Mouse (Mus musculus) CH12.LX (cell line): ENCODE data around the gene Znrd1as. TPM values are rescaled to one million over a fixed set of nuclear protein-coding genes. Genes with fewer than 3 reads are reported as not detected.
A peak's percentile ranks its signal among the peaks of the same experiment; 100 is the strongest.

ENCODE experiments used
- DNase-seq: peaks from one replicate; pipeline ENCODE4 v3.0.0-alpha.2; 2013; ENCODE audit errors: extremely low read depth
- H3K27ac ChIP-seq: 2 replicates; pipeline ENCODE4 v1.5.1; 2012; ENCODE audit warnings: low read depth, mild to moderate bottlenecking, control low read depth, moderate library complexity; ENCODE audit not compliant: insufficient read depth
- H3K27me3 ChIP-seq: replicated peaks from 2 replicates; pipeline ENCODE3; 2012; ENCODE audit warnings: inconsistent platforms
- H3K36me3 ChIP-seq, 2 experiments: replicated peaks in 1 of 2; 2 replicates each; pipeline versions ENCODE3 to v1.6.1; 2012; ENCODE audit warnings: inconsistent platforms in 1 of 2, low read length in 1 of 2, mild to moderate bottlenecking in 1 of 2, mixed read lengths in 1 of 2, moderate library complexity in 1 of 2; ENCODE audit not compliant: control insufficient read depth in 1 of 2, insufficient read depth in 1 of 2
- H3K4me1 ChIP-seq, 2 experiments: 2 replicates each; pipeline ENCODE4 v1.6.1; 2012; ENCODE audit warnings: inconsistent platforms in 1 of 2, moderate library complexity in 1 of 2; ENCODE audit not compliant: insufficient read depth in 2 of 2, control insufficient read depth in 1 of 2
- H3K4me2 ChIP-seq: 2 replicates; pipeline ENCODE4 v1.6.1; 2012; ENCODE audit warnings: low read depth, mild to moderate bottlenecking, control low read depth; ENCODE audit not compliant: poor library complexity, insufficient read depth, severe bottlenecking
- H3K4me3 ChIP-seq, 3 experiments: fragments of 150-350 bp in 1 of 3; sonication (generic) in 1 of 3; replicated peaks in 1 of 3; 2 replicates each; pipeline versions ENCODE3 to v1.5.1; 2011 to 2012; ENCODE audit warnings: low read depth in 2 of 3, low read length in 2 of 3, mild to moderate bottlenecking in 2 of 3, moderate library complexity in 2 of 3, control low read depth in 1 of 3, improper control_type of control experiment in 1 of 3, inconsistent platforms in 1 of 3, mixed read lengths in 1 of 3; ENCODE audit not compliant: poor library complexity in 1 of 3
- H3K79me2 ChIP-seq: replicated peaks from 2 replicates; pipeline ENCODE4 v1.6.1; 2012; ENCODE audit warnings: mild to moderate bottlenecking, moderate library complexity; ENCODE audit not compliant: control insufficient read depth, poor library complexity, insufficient read depth, severe bottlenecking; ENCODE audit errors: extremely low read depth
- H3K9ac ChIP-seq: 2 replicates; pipeline ENCODE4 v1.6.1; 2012; ENCODE audit warnings: low read depth, mild to moderate bottlenecking, control low read depth, moderate library complexity; ENCODE audit not compliant: insufficient read depth
- H3K9me3 ChIP-seq: replicated peaks from 2 replicates; pipeline ENCODE3; 2012; ENCODE audit warnings: low read length, inconsistent platforms, mixed read lengths
- BHLHE40 ChIP-seq: IDR thresholded peaks from 2 replicates; pipeline ENCODE4 v1.6.1; 2011; ENCODE audit warnings: mild to moderate bottlenecking, low read depth, low read length, improper control_type of control experiment
- CHD1 ChIP-seq: IDR thresholded peaks from 2 replicates; pipeline ENCODE4 v1.6.1; 2012; ENCODE audit warnings: low read depth, low read length, improper control_type of control experiment, inconsistent platforms
- CTCF ChIP-seq, 2 experiments: IDR thresholded peaks in 1 of 2; conservative IDR thresholded peaks in 1 of 2; 2 replicates each; pipeline ENCODE4 v1.5.1; 2011 to 2012; ENCODE audit warnings: low read depth in 2 of 2, low read length in 2 of 2, improper control_type of control experiment in 1 of 2, inconsistent platforms in 1 of 2, mild to moderate bottlenecking in 1 of 2, moderate library complexity in 1 of 2
- ELF1 ChIP-seq: IDR thresholded peaks from 2 replicates; pipeline ENCODE4 v1.6.1; 2014; ENCODE audit warnings: low read depth, mild to moderate bottlenecking, inconsistent platforms, low read length, improper control_type of control experiment
- EP300 ChIP-seq: IDR thresholded peaks from 2 replicates; pipeline ENCODE4 v1.6.1; 2011; ENCODE audit warnings: low read length, improper control_type of control experiment
- IRF4 ChIP-seq: IDR thresholded peaks from 2 replicates; pipeline ENCODE4 v1.6.1; 2014; ENCODE audit warnings: low read depth, mild to moderate bottlenecking, inconsistent platforms, low read length, improper control_type of control experiment
- JUND ChIP-seq: conservative IDR thresholded peaks from 2 replicates; pipeline ENCODE4 v1.6.1; 2011; ENCODE audit warnings: low read depth, low read length, improper control_type of control experiment
- MAFK ChIP-seq: IDR thresholded peaks from 2 replicates; pipeline ENCODE4 v1.6.1; 2011; ENCODE audit warnings: low read length, improper control_type of control experiment; ENCODE audit not compliant: insufficient replicate concordance
- MEF2A ChIP-seq: IDR thresholded peaks from 2 replicates; pipeline ENCODE4 v1.6.1; 2014; ENCODE audit warnings: low read depth, mild to moderate bottlenecking, inconsistent platforms, low read length, improper control_type of control experiment, borderline replicate concordance
- MXI1 ChIP-seq: IDR thresholded peaks from 2 replicates; pipeline ENCODE4 v1.6.1; 2011; ENCODE audit warnings: mild to moderate bottlenecking, low read depth, low read length, improper control_type of control experiment
- MYC ChIP-seq: IDR thresholded peaks from 2 replicates; pipeline ENCODE4 v1.6.1; 2011; ENCODE audit warnings: low read depth, mild to moderate bottlenecking, improper control_type of control experiment, low read length
- RAD21 ChIP-seq: IDR thresholded peaks from 2 replicates; pipeline ENCODE4 v1.6.1; 2011; ENCODE audit warnings: low read depth, mild to moderate bottlenecking, low read length, improper control_type of control experiment, moderate library complexity
- SIN3A ChIP-seq: IDR thresholded peaks from 2 replicates; pipeline ENCODE4 v1.6.1; 2012; ENCODE audit warnings: low read length, improper control_type of control experiment, inconsistent platforms
- SMC3 ChIP-seq: IDR thresholded peaks from 2 replicates; pipeline ENCODE4 v1.6.1; 2011; ENCODE audit warnings: low read depth, low read length, improper control_type of control experiment
- UBTF ChIP-seq: IDR thresholded peaks from 2 replicates; pipeline ENCODE4 v1.6.1; 2012; ENCODE audit warnings: low read depth, mild to moderate bottlenecking, inconsistent platforms, low read length, improper control_type of control experiment, moderate library complexity
- USF1 ChIP-seq: IDR thresholded peaks from 2 replicates; pipeline ENCODE4 v1.6.1; 2014; ENCODE audit warnings: low read depth, mild to moderate bottlenecking, inconsistent platforms, low read length, improper control_type of control experiment
- dilution Hi-C: fragments of 300-500 bp; cut with MboI; formaldehyde crosslinking; loops from 2 replicates; pipeline ENCODE4 v1.14.3; 2020; ENCODE audit warnings: low sequenced_read_pairs; ENCODE audit not compliant: extremely low pct_unique_long_range_greater_than_20kb, extremely low pct_ligation_motif_present
- in situ Hi-C: fragments of 300-500 bp; cut with MboI; formaldehyde crosslinking; loops from 3 replicates; pipeline ENCODE4 v1.14.3; 2019; ENCODE audit warnings: low sequenced_read_pairs, low pct_ligation_motif_present, low pct_unique_long_range_greater_than_20kb, mixed read lengths
- polyA plus RNA-seq: library from polyadenylated mRNA; unstranded; fragments of >175 nt; gene quantifications from 2 replicates; pipeline ENCODE4 v1.2.1, GENCODE M21; 2012; ENCODE audit warnings: low read depth; ENCODE audit not compliant: insufficient read length
- total RNA-seq, 2 experiments: library from RNA; depleted of rRNA; stranded (reverse); fragments of 300-350 nt in 1 of 2; fragments of >200 nt in 1 of 2; gene quantifications; 2 replicates each; pipeline ENCODE4 v1.2.3; 2012 to 2014

Znrd1as gene
- total and polyA plus RNA-seq, 3 experiments = 8.1 to 9.3 (median 8.5) TPM

DNA sequence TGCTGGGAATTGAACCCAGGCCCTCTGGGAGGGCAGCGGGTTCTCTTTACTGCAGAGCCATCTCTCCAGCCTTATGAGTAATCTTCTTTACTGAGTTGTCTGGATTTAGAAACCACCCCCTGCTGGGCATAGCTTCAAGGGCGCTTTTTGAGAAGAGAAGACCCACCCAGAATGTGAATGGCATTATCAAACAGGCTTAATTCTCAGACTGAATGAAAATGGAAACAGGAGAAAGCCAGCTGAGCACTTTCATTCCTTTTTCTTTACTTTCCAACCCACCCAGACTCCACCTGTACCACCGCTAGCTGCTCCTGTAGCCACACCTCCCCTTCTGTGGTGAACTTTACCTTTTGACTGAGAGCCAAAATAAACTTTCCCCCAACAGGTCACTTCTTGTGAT, 37.1 kb downstream of the Znrd1as start:
- H3K4me1 ChIP-seq = peaks cover 3 to 43% of the 10 kb centered on the region in 2 experiments; a peak in 2 of 4 replicates
- no peak overlapping the region for H3K4me3 ChIP-seq
- TF ChIP-seq CTCF (conservative IDR thresholded peaks at IDR 0.05 in 1 of 2, IDR thresholded peaks at IDR 0.05 in 1 of 2; ENCODE audit: low read depth in 2 of 2, low read length in 2 of 2) (0 out of 4 replicates have a peak, but pooled peaks of 1 of the 2 experiments have one; percentile 13), SIN3A (no peak)
- in situ Hi-C loops (loop anchor here (10.0 kb wide), 1 partner anchor 81 kb away; no protein-coding TSS in a partner anchor), dilution Hi-C loops (no loop called here)
- H3K27me3 ChIP-seq = no peaks in the 10 kb centered on the region
- H3K27ac ChIP-seq = no peak overlapping the region
- no peaks in the 10 kb centered on the region for H3K36me3 ChIP-seq
- no peaks in the 10 kb centered on the region for H3K79me2 ChIP-seq
- no peak overlapping the region; the same call in 1 of the 2 replicates for H3K9ac ChIP-seq
- no peak for DNase-seq
- H3K9me3 ChIP-seq = no peaks in the 10 kb centered on the region
- H3K4me2 ChIP-seq = no peak overlapping the region

DNA sequence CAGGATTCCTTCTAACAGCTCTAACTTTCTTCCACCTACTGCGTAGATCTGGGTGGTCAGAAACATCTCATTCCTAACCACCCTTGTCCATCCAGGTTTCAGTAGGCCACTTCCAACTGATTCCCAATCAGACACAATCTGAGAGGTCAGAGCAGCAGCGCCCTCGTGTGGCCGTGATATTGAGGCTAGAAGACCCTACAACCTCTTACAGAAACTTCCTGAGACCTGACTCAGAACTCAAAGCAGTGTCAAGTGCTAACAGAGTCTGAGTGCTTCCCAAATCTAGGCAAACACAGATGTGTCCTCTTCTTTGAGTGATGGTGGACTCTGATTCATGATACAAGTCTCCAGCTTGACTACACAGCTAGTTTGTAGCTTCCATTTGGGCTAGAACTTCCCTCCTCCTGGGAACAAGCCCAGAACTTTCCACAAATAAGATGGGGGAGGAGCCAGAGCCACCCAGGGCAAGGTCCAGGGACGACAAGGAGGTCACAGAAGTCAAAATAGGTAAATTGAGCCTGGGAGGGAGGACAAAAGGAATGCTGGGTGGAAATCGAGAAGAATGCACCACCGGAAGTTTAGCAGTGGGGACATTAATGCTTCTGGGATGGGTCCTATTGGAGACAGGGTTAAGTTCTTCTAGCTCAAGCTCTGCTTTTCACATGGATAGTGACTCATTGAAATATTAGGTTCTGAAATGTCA, 38.8 kb downstream of the Znrd1as start:
- DNase-seq = peak; percentile 78
- Histone ChIP-seq H3K4me3 (no peak overlapping the region), H3K27me3 (no peaks in the 10 kb centered on the region), H3K4me1 (peaks cover 2 to 33% of the 10 kb centered on the region in 2 experiments; a peak in 2 of 4 replicates), H3K27ac (no peak overlapping the region), H3K4me2 (no peak overlapping the region), H3K9me3 (no peaks in the 10 kb centered on the region), H3K9ac (no peak overlapping the region), H3K36me3 (no peaks in the 10 kb centered on the region), H3K79me2 (no peaks in the 10 kb centered on the region)
- in situ Hi-C loops (loop anchor here (10.0 kb wide), 1 partner anchor 82 kb away; no protein-coding TSS in a partner anchor), dilution Hi-C loops (no loop called here)
- TF ChIP-seq RAD21 = peak; percentile 76
- 0 out of 2 replicates have a peak, but pooled peaks have one; percentile 15 for TF ChIP-seq ELF1
- TF ChIP-seq SMC3 = peak; percentile 88
- no peak for TF ChIP-seq BHLHE40
- TF ChIP-seq CTCF (conservative IDR thresholded peaks at IDR 0.05 in 1 of 2, IDR thresholded peaks at IDR 0.05 in 1 of 2; ENCODE audit: low read depth in 2 of 2, low read length in 2 of 2) = peak; percentile 79 to 90
- no peak for TF ChIP-seq SIN3A
- TF ChIP-seq IRF4 = peak; percentile 14; the same call in 1 of the 2 replicates
- TF ChIP-seq UBTF = no peak
- no peak for TF ChIP-seq USF1

DNA sequence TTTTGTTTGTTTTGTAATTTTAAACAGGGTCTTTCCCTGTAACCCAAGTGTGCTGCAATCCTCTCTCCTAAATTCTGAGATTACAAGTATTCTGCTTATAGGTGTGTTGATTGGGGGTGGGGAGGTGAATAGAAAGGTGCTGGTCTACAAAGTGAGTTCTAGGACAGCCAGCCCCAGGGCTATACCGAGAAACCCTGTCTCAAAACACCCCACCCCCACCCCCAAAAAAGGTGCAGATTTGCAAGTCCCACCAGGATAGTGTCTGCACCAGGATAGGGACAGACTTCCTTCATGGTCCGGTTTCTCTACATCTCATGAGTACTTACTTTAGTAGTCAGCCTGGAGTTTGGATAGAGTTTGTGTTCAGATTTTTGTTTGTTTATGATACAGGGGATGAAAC, 40.1 kb downstream of the Znrd1as start:
- dilution Hi-C loops = no loop called here
- no peaks in the 10 kb centered on the region for H3K9me3 ChIP-seq
- TF ChIP-seq RAD21 = no peak
- no peak for TF ChIP-seq UBTF
- TF ChIP-seq CHD1 = no peak
- no peak for TF ChIP-seq MEF2A
- TF ChIP-seq EP300 = no peak
- TF ChIP-seq JUND = no peak
- TF ChIP-seq MAFK = no peak
- no peak for TF ChIP-seq MYC
- no peak for TF ChIP-seq USF1
- TF ChIP-seq MXI1 = no peak
- TF ChIP-seq IRF4 = no peak
- TF ChIP-seq SIN3A = no peak
- TF ChIP-seq, all 38 proteins: peak for 0
- Histone ChIP-seq H3K27me3 (no peaks in the 10 kb centered on the region), H3K4me1 (peaks cover 0 to 26% of the 10 kb centered on the region in 2 experiments; a peak in 2 of 4 replicates), H3K36me3 (no peaks in the 10 kb centered on the region), H3K9ac (no peak overlapping the region), H3K27ac (no peak overlapping the region), H3K4me2 (no peak overlapping the region), H3K79me2 (no peaks in the 10 kb centered on the region), H3K4me3 (no peak overlapping the region)
- in situ Hi-C loops = loop anchor here (10.0 kb wide), 1 partner anchor 84 kb away; no protein-coding TSS in a partner anchor
- no peak for DNase-seq
